Mouse (Mus musculus) granulocyte monocyte progenitor cell, adult 5-6 weeks (primary cell): ENCODE measurements around the gene Arl6ip1. TPM values are rescaled to one million over a fixed set of nuclear protein-coding genes. Genes with fewer than 3 reads are reported as not detected.

Source experiments
- total RNA-seq, 2 experiments: library from RNA; stranded (forward) in 1 of 2; stranded (reverse) in 1 of 2; fragments of 200-712, 200-1000 nt in 1 of 2; fragments of >200 nt in 1 of 2; fragmentation: Nextera tagmentation in 1 of 2; gene quantifications; 2 replicates each; pipeline ENCODE4 v1.2.3; 2014 to 2017

The Arl6ip1 gene
- total RNA-seq, 2 experiments from 2014 or later, result 124 to 185 TPM

Other genes starting within 250 kb of the Arl6ip1 start
- 3,328 and 3,545 TPM in 2 replicates for gene Rps15a, start 13.5 kb downstream of the Arl6ip1 start, total RNA-seq (2014; fragmentation: Nextera tagmentation)
- 1,146 and 1,501 TPM in 2 replicates for gene Rps15a, start 13.5 kb downstream of the Arl6ip1 start, total RNA-seq (2017)
- 64.7 and 70.6 TPM in 2 replicates for gene Smg1, start 114.0 kb upstream of the Arl6ip1 start, total RNA-seq (2014; fragmentation: Nextera tagmentation)
- gene Smg1, start 114.0 kb upstream of the Arl6ip1 start, total RNA-seq (2017), result 37.3 and 48.2 TPM in 2 replicates